Mouse (Mus musculus) splenic B cell, adult 2 months (primary cell): ENCODE results near the gene 1600002K03Rik.
A peak's percentile ranks its signal among the peaks of the same experiment; 100 is the strongest.
"Not testable (repeated sequence)": the region's sequence is repeated elsewhere in the genome, so short reads cannot be mapped to it uniquely, and the experiment has no call there.

Experiments used
- DNase-seq: peaks from one replicate; pipeline ENCODE4 v3.0.0-alpha.2; 2011; ENCODE audit warnings: low read depth, low spot score
- H3K27me3 ChIP-seq: 2 replicates; pipeline ENCODE4 v1.6.1; 2012; ENCODE audit warnings: mild to moderate bottlenecking, low read length, moderate library complexity, mixed read lengths; ENCODE audit not compliant: control insufficient read depth, poor library complexity, insufficient read depth, severe bottlenecking
- H3K36me3 ChIP-seq: 2 replicates; pipeline ENCODE4 v1.6.1; 2012; ENCODE audit warnings: mild to moderate bottlenecking, low read length, moderate library complexity, mixed read lengths; ENCODE audit not compliant: control insufficient read depth, poor library complexity, insufficient read depth, severe bottlenecking

1600002K03Rik gene

GRCm38 (mm10) chr10:80164998-80165344 lies 7.8 kb upstream of the 1600002K03Rik start:
- Histone ChIP-seq H3K27me3 (no peaks in the 10 kb centered on the region), H3K36me3 (no peaks in the 10 kb centered on the region)
- DNase-seq, result peak; percentile 97

GRCm38 (mm10) chr10:80165392-80166128 lies 7.2 kb upstream of the 1600002K03Rik start, which contains the start of gene Cirbp:
Gene Cirbp, plus strand, starts transcription at chr10:80165985.
- DNase-seq, result no peak
- Histone ChIP-seq H3K36me3 (peaks cover 4% of the 10 kb centered on the region; the same call in 1 of the 2 replicates), H3K27me3 (no peaks in the 10 kb centered on the region)

GRCm38 (mm10) chr10:80166136-80166535 lies 6.6 kb upstream of the 1600002K03Rik start:
- not testable (repeated sequence) for H3K27me3 ChIP-seq, H3K36me3 ChIP-seq, DNase-seq

GRCm38 (mm10) chr10:80167460-80168037 lies 5.2 kb upstream of the 1600002K03Rik start:
- peaks cover 11% of the 10 kb centered on the region for H3K36me3 ChIP-seq
- no peaks in the 10 kb centered on the region for H3K27me3 ChIP-seq
- DNase-seq, result peak; percentile 99

- DNase-seq, result peak; percentile 91
- H3K36me3 ChIP-seq, result peaks cover 11% of the 10 kb centered on the region
- no peaks in the 10 kb centered on the region for H3K27me3 ChIP-seq
These were observed 4.6 kb upstream of the 1600002K03Rik start for GRCm38 (mm10) chr10:80168038-80168661.

- Histone ChIP-seq H3K27me3 (no peaks in the 10 kb centered on the region), H3K36me3 (peaks cover 11% of the 10 kb centered on the region)
- no peak for DNase-seq
These were observed 3.7 kb upstream of the 1600002K03Rik start for GRCm38 (mm10) chr10:80169070-80169469.

- no peak for DNase-seq
- Histone ChIP-seq H3K36me3 (peaks cover 11% of the 10 kb centered on the region), H3K27me3 (no peaks in the 10 kb centered on the region)
These were observed 3.1 kb upstream of the 1600002K03Rik start for GRCm38 (mm10) chr10:80169651-80170050.

- DNase-seq, result no peak
- peaks cover 11% of the 10 kb centered on the region for H3K36me3 ChIP-seq
These were observed 2.7 kb upstream of the 1600002K03Rik start for GRCm38 (mm10) chr10:80170052-80170451.

GRCm38 (mm10) chr10:80170601-80171021 lies 2.1 kb upstream of the 1600002K03Rik start:
- no peaks in the 10 kb centered on the region for H3K27me3 ChIP-seq
- no peak for DNase-seq
- peaks cover 11% of the 10 kb centered on the region for H3K36me3 ChIP-seq

More at GRCm38 (mm10) chr10:80170052-80170451, 2.7 kb upstream of the 1600002K03Rik start:
- no peaks in the 10 kb centered on the region for H3K27me3 ChIP-seq

GRCm38 (mm10) chr10:80171252-80171651 lies 1.5 kb upstream of the 1600002K03Rik start:
- Histone ChIP-seq H3K27me3 (no peaks in the 10 kb centered on the region), H3K36me3 (peaks cover 11% of the 10 kb centered on the region)
- no peak for DNase-seq

- no peak for DNase-seq
- Histone ChIP-seq H3K27me3 (no peaks in the 10 kb centered on the region), H3K36me3 (peaks cover 11% of the 10 kb centered on the region)
These were observed 801 bp upstream of the 1600002K03Rik start for GRCm38 (mm10) chr10:80171760-80172526.

GRCm38 (mm10) chr10:80173358-80173757 lies 614 bp downstream of the 1600002K03Rik start:
- Histone ChIP-seq H3K36me3 (peaks cover 11% of the 10 kb centered on the region), H3K27me3 (no peaks in the 10 kb centered on the region)
- no peak for DNase-seq

GRCm38 (mm10) chr10:80173955-80174640 lies 1.4 kb downstream of the 1600002K03Rik start:
- no peak for DNase-seq
- H3K27me3 ChIP-seq, result no peaks in the 10 kb centered on the region
- peaks cover 11% of the 10 kb centered on the region for H3K36me3 ChIP-seq

GRCm38 (mm10) chr10:80174705-80175104 lies 2.0 kb downstream of the 1600002K03Rik start:
- DNase-seq, result peak; percentile 78
- Histone ChIP-seq H3K27me3 (no peaks in the 10 kb centered on the region), H3K36me3 (peaks cover 11% of the 10 kb centered on the region)
